Mouse (Mus musculus) olfactory bulb, adult 2 months (tissue): ENCODE measurements around the gene Tnrc6a. TPM values are rescaled to one million over a fixed set of nuclear protein-coding genes. Genes with fewer than 3 reads are reported as not detected.

Source experiments
- H3K27ac ChIP-seq: fragments of 200-500 bp; 2 replicates; pipeline ENCODE4 v1.5.1; 2012; ENCODE audit warnings: low read depth, low read length; ENCODE audit not compliant: insufficient read depth
- H3K4me1 ChIP-seq: fragments of 200-500 bp; 2 replicates; pipeline ENCODE4 v1.6.1; 2012; ENCODE audit warnings: low read length; ENCODE audit not compliant: control insufficient read depth, insufficient read depth
- H3K4me3 ChIP-seq: fragments of 200-500 bp; 2 replicates; pipeline ENCODE4 v1.5.1; 2012; ENCODE audit warnings: mild to moderate bottlenecking, low read depth, low read length, moderate library complexity; ENCODE audit not compliant: insufficient read depth
- CTCF ChIP-seq: fragments of 200-500 bp; IDR thresholded peaks from 2 replicates; pipeline ENCODE4 v1.5.1; 2012; ENCODE audit warnings: low read depth, mild to moderate bottlenecking, low read length, moderate library complexity; ENCODE audit not compliant: insufficient read depth
- POLR2A ChIP-seq: fragments of 200-500 bp; IDR thresholded peaks from 2 replicates; pipeline ENCODE4 v1.6.1; 2012; ENCODE audit warnings: mild to moderate bottlenecking, low read depth, low read length, moderate library complexity; ENCODE audit not compliant: insufficient read depth
- WGBS: fragments of 180-500 bp; shearing (Covaris S2); methylation state at CpG from one replicate; pipeline ENCODE4 v1.1.7; 2018; 5-methylcytosine and 5-hydroxymethylcytosine counted together
- polyA plus RNA-seq: library from polyadenylated mRNA; stranded (reverse); fragments of >200 nt; gene quantifications from 2 replicates; pipeline ENCODE4 v1.2.4, GENCODE M21; 2012; ENCODE audit warnings: low replicate concordance; ENCODE audit not compliant: missing spikeins, insufficient read depth, insufficient read length

The Tnrc6a gene
- polyA plus RNA-seq, 1 experiment: 45.8 TPM

DNA sequence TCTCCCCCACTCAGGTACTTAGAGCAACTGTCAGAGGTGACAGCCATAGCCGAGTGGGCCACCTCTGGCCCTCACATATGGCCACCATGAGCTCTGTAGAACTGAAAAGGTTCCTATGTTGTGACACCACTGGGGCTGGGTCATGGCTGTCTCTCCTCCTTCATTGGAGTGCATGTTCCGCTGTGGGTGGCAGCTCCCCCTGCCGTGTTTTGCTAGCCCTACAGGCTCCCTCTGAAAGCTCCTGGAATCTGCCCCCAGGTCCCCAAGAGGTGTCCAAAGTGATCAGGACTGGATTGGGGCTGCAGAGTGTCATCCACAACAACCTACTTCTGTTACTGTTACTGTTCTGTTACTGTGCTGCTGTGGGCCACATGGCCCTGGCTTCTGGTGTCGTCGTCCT, 88.6 kb downstream of the Tnrc6a start:
- no peak for TF ChIP-seq POLR2A
- no peak for TF ChIP-seq CTCF
- Histone ChIP-seq H3K27ac (no peak overlapping the region), H3K4me1 (peaks cover 10% of the 10 kb centered on the region), H3K4me3 (no peak overlapping the region)
- WGBS: 84% methylated on average over 5 of the region's 5 CpGs

DNA sequence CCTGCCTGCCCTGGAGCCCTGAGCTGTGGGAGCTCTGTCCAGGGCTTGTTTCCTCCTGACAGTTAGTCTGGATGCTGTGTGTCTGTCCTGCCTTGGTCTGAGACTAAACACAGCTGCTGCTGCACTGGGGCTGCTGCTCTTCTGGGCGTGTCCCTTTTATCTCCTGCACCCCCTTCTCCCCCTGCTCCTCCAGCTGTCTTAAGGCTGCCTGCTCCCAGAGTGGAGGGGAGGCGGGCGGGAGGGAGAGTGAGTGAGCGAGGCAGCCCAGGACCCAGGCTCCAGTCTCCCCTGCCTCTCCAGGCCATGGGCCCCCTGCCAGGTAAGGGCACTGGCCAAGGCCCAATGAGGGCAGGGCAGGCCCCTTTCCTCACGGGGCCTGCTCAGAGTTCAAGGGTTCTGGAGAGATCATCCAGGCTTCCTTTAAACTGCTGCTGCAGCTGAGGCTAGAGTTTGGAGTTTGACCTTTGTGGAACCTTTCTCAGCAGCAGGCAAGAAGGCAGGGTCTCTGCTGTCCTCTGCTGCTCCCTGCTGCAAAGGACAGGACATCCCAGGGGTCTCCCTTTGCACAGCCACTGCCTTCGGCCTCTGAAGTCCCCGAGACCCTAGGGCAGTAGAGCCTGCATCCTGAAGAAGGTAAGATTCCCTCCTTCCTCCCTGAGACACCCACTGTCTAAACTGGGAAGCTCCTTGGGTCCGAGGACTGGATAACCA, 90.8 kb downstream of the Tnrc6a start, which contains the start of gene Slc5a11:
Gene Slc5a11 (plus strand): TSS at position 416 of the 711 bp plus-strand sequence.
- H3K27ac ChIP-seq: no peak within 1 kb of the TSS

DNA sequence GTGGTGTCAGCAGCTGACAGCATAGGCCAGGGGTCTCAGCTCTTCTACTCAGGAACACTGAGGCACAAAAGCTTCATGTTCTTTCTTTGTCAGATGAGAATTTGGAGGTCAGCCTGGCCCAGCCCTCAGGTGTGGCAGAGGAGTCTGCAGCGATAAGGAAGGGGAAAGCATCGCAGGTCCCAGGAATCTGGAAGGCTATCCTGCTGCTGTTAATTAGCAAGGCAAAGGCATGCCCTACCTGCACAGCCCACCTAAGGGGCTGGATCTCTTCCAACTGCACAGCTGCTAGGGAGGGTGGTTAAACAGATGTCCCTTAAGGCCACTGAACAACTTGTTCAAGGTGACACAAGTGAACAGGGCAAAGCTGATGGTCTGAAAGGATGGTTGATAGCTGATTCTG, 91.5 kb downstream of the Tnrc6a start:
- Histone ChIP-seq H3K4me1 (peaks cover 15% of the 10 kb centered on the region), H3K27ac (no peak overlapping the region), H3K4me3 (no peak overlapping the region)
- TF ChIP-seq POLR2A (no peak), CTCF (no peak)
- 87% methylated on average over 2 of the region's 2 CpGs for WGBS

More for the DNA sequence above, 90.8 kb downstream of the Tnrc6a start, which contains the start of gene Slc5a11:
- WGBS: 46% methylated on average over 8 of the region's 8 CpGs
- Histone ChIP-seq H3K4me1 (peaks cover 11% of the 10 kb centered on the region), H3K4me3 (no peak within 1 kb of the TSS)
- TF ChIP-seq POLR2A: no peak
- no peak for TF ChIP-seq CTCF

DNA sequence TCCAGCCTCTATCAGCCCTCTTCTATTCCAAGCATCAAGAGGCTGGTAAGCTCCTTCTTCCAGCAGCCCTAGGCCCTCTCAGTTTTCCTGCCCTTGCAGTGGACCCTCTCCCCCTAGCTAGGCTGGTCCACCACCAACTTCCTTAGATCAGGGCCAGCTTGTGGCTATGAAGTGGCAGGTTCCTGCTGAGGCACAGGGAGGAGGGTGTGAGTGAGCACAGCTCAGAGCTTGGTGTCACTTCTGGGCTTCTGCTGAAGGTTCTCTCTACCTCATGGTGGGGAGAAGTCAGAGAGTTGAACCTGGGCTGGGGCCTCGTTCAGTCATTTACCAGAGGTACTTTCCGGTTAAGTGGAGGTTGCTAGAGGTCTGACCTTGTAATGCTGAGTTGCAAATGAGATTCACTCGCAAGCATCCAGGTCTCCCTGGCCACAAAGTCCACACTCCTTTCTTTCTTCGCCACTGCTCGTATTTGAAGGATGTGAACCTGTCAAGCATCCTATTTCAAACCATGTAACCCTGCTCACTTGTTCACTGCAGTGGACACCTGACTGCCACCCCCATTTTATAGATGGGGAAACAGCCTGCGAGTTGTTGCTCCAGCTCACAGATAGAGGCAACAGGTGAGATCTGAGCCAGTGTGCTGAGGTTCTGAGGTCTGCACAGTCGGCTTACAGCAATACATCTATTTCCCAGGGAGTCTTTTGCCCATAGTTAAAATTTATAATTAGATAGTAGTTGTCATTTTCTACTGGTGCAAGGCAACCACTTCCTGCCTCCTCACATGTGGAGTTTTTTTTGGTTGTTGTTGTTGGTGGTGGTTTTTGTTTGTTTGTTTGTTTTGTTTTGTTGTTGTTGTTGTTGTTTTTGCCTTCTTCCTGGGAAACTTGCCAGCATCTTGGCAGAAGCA, 94.0 kb downstream of the Tnrc6a start:
- Histone ChIP-seq H3K4me1 (peaks cover 15% of the 10 kb centered on the region), H3K4me3 (no peak overlapping the region), H3K27ac (no peak overlapping the region)
- TF ChIP-seq POLR2A (no peak), CTCF (no peak)
- WGBS: 81% methylated on average over 7 of the region's 7 CpGs

DNA sequence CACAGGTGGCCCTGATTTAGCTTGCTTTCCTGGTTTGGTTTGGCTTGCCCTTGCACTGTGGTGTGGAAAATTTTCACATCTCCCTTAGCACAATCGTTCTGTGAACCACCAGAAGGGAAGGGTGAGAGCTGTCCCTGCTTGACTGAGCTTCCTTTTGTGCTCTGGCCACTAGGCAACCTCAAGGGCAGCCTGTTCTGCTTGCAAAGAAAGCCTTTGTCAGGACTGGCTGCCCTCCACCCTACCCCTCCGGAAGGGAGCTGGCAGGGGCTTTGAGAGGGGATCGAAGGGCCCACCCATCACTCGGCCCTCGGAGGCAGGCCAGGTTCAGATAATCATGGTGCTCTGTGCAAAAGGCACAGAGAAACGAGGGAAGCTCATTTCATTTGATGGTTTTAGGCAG, 94.9 kb downstream of the Tnrc6a start:
- 38% methylated on average over 6 of the region's 6 CpGs for WGBS
- Histone ChIP-seq H3K27ac (no peak overlapping the region), H3K4me3 (no peak overlapping the region), H3K4me1 (peaks cover 15% of the 10 kb centered on the region)
- TF ChIP-seq CTCF (no peak), POLR2A (no peak)

DNA sequence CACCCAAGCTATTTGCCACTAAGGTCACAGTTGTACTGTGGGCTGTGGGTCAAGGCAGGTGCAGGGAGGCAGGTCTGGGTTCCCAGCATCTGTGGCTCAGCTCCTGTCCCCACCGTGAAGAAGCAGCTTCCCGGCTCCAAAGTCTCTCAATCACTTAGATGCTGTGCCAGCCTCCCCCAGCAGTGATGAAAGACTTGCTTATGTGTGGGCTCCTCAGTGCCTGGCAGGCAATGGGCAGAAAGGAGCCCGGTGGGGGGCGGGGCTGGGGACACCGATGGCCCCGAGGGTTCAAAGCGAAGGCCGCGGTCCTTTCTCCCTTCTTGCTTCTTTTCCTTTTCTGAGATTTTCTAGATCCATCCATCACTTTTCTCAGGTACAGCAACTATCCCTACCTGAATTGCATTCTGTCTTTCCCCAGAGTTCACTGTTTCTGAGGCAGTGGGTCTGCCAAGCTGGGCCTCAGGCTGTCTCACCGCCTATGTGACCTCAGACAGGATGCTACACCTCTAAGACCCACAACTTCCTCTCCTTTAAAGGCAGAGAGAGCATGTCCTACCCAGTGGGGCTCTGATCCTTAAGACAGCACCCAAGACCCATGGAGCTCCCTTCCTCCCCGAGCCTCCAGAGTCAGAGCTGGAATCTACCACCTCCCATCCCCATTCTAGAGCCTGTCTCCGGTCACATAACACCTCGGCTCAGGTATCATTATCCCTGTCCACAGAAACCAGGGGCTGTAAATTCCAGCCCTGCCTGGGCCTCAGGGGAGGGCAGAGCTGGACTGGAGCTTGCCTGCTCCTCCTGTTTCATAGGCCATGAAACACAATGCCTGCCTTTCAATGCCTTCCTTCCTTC, 96.3 kb downstream of the Tnrc6a start:
- TF ChIP-seq POLR2A (no peak), CTCF (no peak)
- H3K4me3 ChIP-seq: no peak overlapping the region
- WGBS: 67% methylated on average over 13 of the region's 13 CpGs
- H3K27ac ChIP-seq: peak overlapping the region; percentile 46; the same call in 1 of the 2 replicates
- peaks cover 5% of the 10 kb centered on the region; the same call in 1 of the 2 replicates for H3K4me1 ChIP-seq

DNA sequence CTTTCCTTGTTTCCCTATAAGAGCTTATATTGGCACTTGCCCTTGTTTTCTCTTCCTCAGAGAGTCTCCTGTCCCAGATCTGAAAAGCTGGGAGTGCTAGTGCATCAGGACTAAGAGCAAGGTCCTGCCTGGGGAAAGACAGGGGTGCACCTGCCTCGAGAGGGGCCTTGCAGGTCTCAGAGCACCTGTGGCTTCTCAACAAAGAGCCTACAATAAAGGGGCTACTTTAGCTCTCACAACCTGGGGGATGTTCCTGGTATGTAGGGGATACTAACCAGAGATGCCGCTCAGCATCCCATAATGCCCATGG, 96.9 kb downstream of the Tnrc6a start:
- Histone ChIP-seq H3K4me3 (no peak overlapping the region), H3K27ac (0 out of 2 replicates have a peak overlapping the region, but pooled peaks have one; percentile 46), H3K4me1 (peaks cover 5% of the 10 kb centered on the region; the same call in 1 of the 2 replicates)
- 71% methylated on average over 2 of the region's 2 CpGs for WGBS
- TF ChIP-seq POLR2A: no peak
- TF ChIP-seq CTCF: no peak

DNA sequence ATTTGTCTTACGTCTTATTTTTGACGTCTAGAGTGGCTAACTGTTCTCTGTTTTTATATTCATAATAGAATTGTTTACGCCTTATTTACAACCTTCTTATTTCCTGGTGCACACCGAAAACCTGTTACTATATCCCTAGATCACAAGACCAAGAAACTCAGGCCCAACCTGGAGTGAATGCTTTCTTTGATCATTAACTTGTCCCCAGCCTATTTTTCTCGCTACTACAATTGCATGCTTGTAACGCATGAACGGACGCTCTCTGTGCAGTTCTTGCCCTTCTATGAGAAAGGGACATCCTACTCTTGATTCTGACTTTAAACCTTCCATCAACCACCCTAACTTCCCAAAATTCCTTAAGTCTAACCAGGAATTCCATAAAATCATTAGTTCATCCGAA, 100.4 kb downstream of the Tnrc6a start:
- 90% methylated on average over 9 of the region's 9 CpGs for WGBS
- H3K27ac ChIP-seq: no peak overlapping the region

More for the DNA sequence above, 100.4 kb downstream of the Tnrc6a start:
- peaks cover 5% of the 10 kb centered on the region; the same call in 1 of the 2 replicates for H3K4me1 ChIP-seq
- TF ChIP-seq CTCF: no peak
- no peak for TF ChIP-seq POLR2A
- no peak overlapping the region for H3K4me3 ChIP-seq
